Mouse (Mus musculus) forebrain, embryonic 10.5 days (tissue): ENCODE data around the gene Gm49510. TPM values are rescaled to one million over a fixed set of nuclear protein-coding genes. Genes with fewer than 3 reads are reported as not detected.

Source experiments
- DNase-seq: peaks from one replicate; pipeline ENCODE4 v3.0.0-alpha.2; 2017; ENCODE audit warnings: low spot score; ENCODE audit errors: extremely low spot score
- H3K27ac ChIP-seq: fragments of 300-500 bp; sonication (generic); 2 replicates; pipeline ENCODE4 v1.5.1; 2016; ENCODE audit warnings: mild to moderate bottlenecking
- H3K27me3 ChIP-seq: fragments of 300-500 bp; sonication (generic); 2 replicates; pipeline ENCODE4 v1.6.1; 2016; ENCODE audit warnings: mild to moderate bottlenecking; ENCODE audit not compliant: poor library complexity, severe bottlenecking
- H3K36me3 ChIP-seq: fragments of 300-500 bp; sonication (generic); replicated peaks from 2 replicates; pipeline ENCODE4 v1.6.1; 2016; ENCODE audit warnings: mild to moderate bottlenecking, moderate library complexity
- H3K4me1 ChIP-seq: fragments of 300-500 bp; sonication (generic); 2 replicates; pipeline ENCODE4 v1.6.1; 2016
- H3K4me3 ChIP-seq: fragments of 300-500 bp; sonication (generic); 2 replicates; pipeline ENCODE4 v1.5.1; 2016; ENCODE audit warnings: mild to moderate bottlenecking, moderate library complexity
- H3K9me3 ChIP-seq: fragments of 300-500 bp; sonication (generic); 2 replicates; pipeline ENCODE4 v1.6.1; 2016; ENCODE audit warnings: mild to moderate bottlenecking, moderate library complexity
- WGBS: fragments of 180-500 bp; shearing (Covaris S2); methylation state at CpG from one replicate; pipeline ENCODE4 v1.1.7; 2016; 5-methylcytosine and 5-hydroxymethylcytosine counted together
- polyA plus RNA-seq: library from polyadenylated mRNA; unstranded; fragments of >200 nt; fragmentation: Nextera tagmentation; extraction: Ambion mirVana; gene quantifications from 2 replicates; pipeline ENCODE4 v1.2.1, GENCODE M21; 2016

The Gm49510 gene
- polyA plus RNA-seq, 1 experiment from 2014 or later, result 0.35 TPM

DNA sequence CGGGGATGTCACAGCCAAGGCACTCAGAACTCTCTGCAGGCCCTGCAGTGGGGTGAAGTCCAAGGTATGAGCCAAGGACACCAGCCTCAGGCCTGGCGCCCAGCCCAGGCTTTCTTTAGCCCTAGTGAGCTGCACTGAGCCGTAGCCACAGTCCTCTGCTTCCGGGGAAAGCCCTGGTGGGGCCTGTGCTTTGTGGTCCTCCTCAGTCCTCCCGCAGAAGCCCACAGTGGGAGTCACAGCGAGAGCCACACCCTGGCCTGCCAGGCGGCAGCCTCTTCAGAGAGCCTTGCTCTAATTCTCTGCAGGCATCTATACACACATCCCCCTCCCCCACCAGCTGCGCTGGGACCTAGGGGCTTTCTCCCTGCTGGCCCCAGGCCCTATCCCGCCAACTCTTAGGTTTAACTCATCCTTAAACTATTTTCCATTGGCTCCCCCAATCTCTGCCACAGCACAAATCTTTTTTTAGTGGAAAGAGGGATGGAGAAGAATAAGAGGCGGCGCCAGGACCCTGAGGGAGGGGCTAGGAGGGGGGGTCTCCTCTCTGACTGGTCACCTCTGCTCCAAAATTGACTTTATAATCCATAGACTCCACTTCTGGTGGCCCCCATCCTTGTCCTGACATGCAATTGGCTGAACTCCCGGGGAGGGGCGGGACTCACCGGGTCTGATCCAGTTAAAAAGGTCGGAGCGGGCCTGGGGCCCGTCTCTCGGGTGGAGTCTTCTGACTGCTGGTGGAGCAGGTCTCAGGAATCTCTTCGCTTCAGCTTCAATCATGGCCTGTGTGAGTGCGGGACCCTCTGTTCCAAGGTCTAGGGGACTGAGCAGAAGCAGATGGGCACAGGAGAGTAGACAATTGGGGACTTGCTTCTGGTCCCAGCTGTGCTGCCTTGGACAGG is 26.8 kb downstream of the Gm49510 start, which contains the start of gene Lgals1:
Gene Lgals1, plus strand, starts transcription at position 705 of the 899 bp plus-strand sequence.
- peak within 1 kb of the TSS; percentile 79 for H3K27ac ChIP-seq
- H3K4me1 ChIP-seq, result peaks cover 56% of the 10 kb centered on the region
- WGBS, result 8% methylated on average over 20 of the region's 20 CpGs
- peaks cover 27% of the 10 kb centered on the region for H3K27me3 ChIP-seq
- peak within 1 kb of the TSS; percentile 51 for H3K4me3 ChIP-seq
- H3K9me3 ChIP-seq, result no peaks in the 10 kb centered on the region
- peaks cover 12% of the 10 kb centered on the region for H3K36me3 ChIP-seq
- DNase-seq, result peak; percentile 78

DNA sequence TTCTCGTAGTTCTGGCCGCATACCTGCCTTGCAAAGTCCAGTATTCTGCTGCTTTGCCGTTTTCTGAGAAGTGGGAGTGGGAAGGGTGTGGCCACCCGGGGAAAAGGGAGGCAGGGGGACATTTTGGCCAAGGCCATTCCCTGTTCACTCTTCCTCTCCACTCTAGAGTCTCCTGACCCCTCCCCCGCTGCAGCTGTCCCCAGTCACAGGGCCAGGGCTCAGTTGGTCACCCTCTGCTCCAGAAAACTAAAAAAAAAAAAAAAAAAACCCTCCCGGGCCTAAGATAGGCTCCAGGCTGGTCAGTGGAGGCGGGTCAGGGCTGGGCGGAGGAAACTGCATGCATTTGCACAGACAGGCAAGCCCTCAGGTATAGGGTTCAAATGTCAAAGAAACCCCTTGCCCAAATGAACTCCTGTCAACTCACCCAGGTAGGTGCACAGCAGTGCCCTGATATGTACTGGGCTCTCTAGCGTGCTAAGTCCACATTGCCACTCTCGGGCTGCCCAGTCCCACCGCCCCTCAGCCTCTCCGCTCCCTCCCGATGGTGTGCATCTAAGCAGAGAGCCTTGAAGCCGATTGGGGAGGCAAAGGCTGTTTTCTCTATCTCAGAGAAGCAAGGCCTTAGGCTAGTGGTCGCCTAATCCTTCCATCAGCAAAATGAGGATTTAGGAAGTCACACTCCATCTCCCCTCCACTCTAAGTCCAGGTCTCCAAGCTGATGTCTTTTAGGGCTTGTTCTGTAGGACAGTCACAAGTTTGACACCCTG is 27.7 kb downstream of the Gm49510 start:
- Histone ChIP-seq H3K27ac (peak overlapping the region; percentile 79), H3K4me1 (peaks cover 57% of the 10 kb centered on the region), H3K4me3 (peak overlapping the region; percentile 51), H3K9me3 (no peaks in the 10 kb centered on the region), H3K27me3 (peaks cover 27% of the 10 kb centered on the region), H3K36me3 (peaks cover 12% of the 10 kb centered on the region)
- DNase-seq, result no peak
- 20% methylated on average over 15 of the region's 15 CpGs for WGBS

DNA sequence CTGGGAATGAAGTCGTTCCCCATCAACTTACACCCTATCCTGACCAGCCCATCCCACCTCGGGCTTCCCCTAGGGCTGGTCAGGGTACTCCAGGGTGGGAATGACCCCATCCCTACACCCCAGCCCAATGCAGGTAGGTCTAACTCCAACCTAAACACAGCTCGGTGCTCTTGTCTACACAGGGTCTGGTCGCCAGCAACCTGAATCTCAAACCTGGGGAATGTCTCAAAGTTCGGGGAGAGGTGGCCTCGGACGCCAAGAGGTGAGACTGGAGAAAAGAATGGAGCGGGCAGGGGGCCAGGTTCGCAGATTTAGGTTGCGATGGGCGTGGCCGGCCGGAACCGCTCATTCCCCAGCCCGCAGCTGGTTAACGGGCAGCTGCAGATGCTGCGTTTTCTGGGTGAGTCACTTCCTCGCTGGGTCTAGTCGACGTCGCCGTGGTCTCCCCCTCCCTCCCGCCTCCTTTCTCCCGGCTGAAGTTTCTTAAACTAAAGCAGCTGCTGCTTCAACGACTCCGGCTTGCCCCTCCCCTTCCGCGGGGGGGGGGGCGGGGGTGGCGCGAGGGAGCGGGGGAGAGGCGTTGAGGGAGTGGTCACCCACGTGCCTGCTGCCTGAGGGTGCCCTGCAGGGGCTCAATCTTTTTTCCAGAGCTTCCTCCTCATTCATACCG is 28.5 kb downstream of the Gm49510 start:
- peak overlapping the region; percentile 51 for H3K4me3 ChIP-seq
- WGBS, result under 1% methylated on average over 35 of the region's 35 CpGs
- H3K36me3 ChIP-seq, result peaks cover 12% of the 10 kb centered on the region
- H3K27me3 ChIP-seq, result peaks cover 27% of the 10 kb centered on the region
- no peaks in the 10 kb centered on the region for H3K9me3 ChIP-seq
- peaks cover 57% of the 10 kb centered on the region for H3K4me1 ChIP-seq
- DNase-seq, result peak; percentile 76
- H3K27ac ChIP-seq, result peak overlapping the region; percentile 79

- Histone ChIP-seq H3K27me3 (peaks cover 27% of the 10 kb centered on the region), H3K36me3 (peaks cover 12% of the 10 kb centered on the region), H3K4me3 (peak overlapping the region; percentile 51), H3K4me1 (peaks cover 51% of the 10 kb centered on the region), H3K9me3 (no peaks in the 10 kb centered on the region), H3K27ac (peak overlapping the region; percentile 79)
- WGBS, result 51% methylated on average over 8 of the region's 8 CpGs
- DNase-seq, result no peak
Measured at GRCm38 (mm10) chr15:78928539-78928938, 29.1 kb downstream of the Gm49510 start.

- H3K4me3 ChIP-seq, result no peak overlapping the region
- WGBS, result 88% methylated on average over 6 of the region's 6 CpGs
Measured at GRCm38 (mm10) chr15:78930192-78930706, 30.8 kb downstream of the Gm49510 start.

DNA sequence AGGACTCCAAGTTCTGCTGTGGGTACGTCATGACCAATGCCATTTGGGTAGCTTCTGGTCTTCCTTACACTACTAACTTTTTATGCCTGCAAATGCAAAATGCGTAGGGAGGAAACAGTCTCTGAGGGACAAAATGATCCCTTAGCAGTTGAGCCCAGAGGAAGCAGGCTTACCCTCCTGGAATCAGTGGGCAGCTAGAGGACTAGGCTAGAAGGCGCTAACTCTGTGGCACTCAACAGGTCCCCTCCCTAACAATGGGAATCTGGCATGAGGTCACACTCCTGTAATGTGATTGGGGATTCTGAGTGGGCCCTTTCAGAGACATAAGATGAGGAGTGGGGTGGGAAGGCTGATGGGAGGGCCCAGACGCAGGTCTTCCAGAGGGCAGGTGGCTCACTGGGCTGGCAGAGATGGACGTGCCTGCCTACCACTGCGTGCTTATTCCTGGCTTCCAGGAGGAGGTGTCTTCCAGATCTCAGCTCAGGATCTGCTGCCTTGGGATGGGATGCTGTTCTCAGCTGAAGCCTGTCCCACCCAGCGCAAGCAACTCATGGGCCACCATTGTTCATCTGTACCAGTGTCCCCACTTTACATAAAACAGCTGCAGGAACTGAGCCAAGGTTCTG is 31.4 kb downstream of the Gm49510 start:
- Histone ChIP-seq H3K36me3 (peaks cover 12% of the 10 kb centered on the region), H3K9me3 (no peaks in the 10 kb centered on the region), H3K4me3 (no peak overlapping the region), H3K27ac (no peak overlapping the region), H3K27me3 (peaks cover 16% of the 10 kb centered on the region), H3K4me1 (peaks cover 44% of the 10 kb centered on the region)
- no peak for DNase-seq
- 91% methylated on average over 7 of the region's 7 CpGs for WGBS

More at GRCm38 (mm10) chr15:78930192-78930706, 30.8 kb downstream of the Gm49510 start:
- no peak overlapping the region for H3K27ac ChIP-seq
- DNase-seq, result no peak
- peaks cover 12% of the 10 kb centered on the region for H3K36me3 ChIP-seq
- peaks cover 44% of the 10 kb centered on the region for H3K4me1 ChIP-seq
- H3K27me3 ChIP-seq, result peaks cover 23% of the 10 kb centered on the region
- no peaks in the 10 kb centered on the region for H3K9me3 ChIP-seq

GRCm38 (mm10) chr15:78931577-78931976 is 32.1 kb downstream of the Gm49510 start:
- no peak for DNase-seq
- WGBS, result 35% methylated on average over 3 of the region's 3 CpGs
- no peak overlapping the region for H3K4me3 ChIP-seq
- peaks cover 44% of the 10 kb centered on the region for H3K4me1 ChIP-seq
- no peak overlapping the region for H3K27ac ChIP-seq
- H3K36me3 ChIP-seq, result peaks cover 16% of the 10 kb centered on the region
- no peaks in the 10 kb centered on the region for H3K9me3 ChIP-seq
- H3K27me3 ChIP-seq, result peaks cover 13% of the 10 kb centered on the region

- Histone ChIP-seq H3K4me1 (peaks cover 22% of the 10 kb centered on the region), H3K27me3 (no peaks in the 10 kb centered on the region), H3K9me3 (no peaks in the 10 kb centered on the region), H3K36me3 (peaks cover 41% of the 10 kb centered on the region), H3K4me3 (peak within 1 kb of the TSS; percentile 84), H3K27ac (peak within 1 kb of the TSS; percentile 92)
- under 1% methylated on average over 42 of the region's 42 CpGs for WGBS
- DNase-seq, result peak; percentile 89
Measured at GRCm38 (mm10) chr15:78934784-78935320, 35.4 kb downstream of the Gm49510 start, which contains the start of gene Nol12. Nol12 (plus strand) TSS chr15:78934933.

DNA sequence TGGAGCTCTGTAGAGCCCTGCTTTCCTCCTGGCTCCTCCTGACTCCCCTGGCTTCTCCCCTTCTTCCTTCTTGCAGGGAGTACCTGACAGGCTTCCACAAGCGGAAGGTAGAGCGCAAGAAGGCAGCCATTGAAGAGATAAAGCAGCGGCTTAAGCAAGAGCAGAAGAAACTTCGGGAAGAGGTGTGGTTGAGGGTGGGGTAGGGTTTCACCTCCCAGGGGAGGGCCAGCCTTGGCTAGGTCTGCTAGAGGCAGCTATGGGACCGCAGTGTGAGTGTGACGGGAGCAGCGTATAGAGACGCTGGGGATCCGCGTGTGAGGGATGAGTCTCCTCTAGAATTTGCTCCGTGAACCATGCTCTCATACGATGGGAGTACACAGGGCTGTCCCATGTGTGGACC is 36.9 kb downstream of the Gm49510 start:
- no peak for DNase-seq

DNA sequence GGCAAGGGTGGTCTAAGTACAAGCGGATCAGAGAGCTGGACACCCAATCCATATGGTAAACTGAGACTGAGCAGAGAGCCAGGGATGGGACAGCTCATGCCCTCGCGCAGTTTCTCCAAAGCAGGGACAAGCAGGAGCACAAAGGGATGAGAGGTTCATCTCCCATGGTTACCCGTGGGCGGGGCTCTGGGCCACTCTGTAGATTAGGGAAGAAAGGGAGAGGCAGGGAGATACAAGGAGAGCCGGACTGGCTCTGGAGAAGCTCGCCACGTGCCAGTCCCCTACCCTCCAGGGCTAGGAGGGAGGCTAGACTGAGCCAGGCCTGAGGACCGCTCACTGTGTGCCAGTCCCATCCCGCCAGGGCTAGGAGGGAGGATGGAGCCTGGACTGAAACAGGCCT is 37.8 kb downstream of the Gm49510 start:
- Histone ChIP-seq H3K36me3 (peaks cover 61% of the 10 kb centered on the region), H3K4me1 (peaks cover 20% of the 10 kb centered on the region), H3K27me3 (no peaks in the 10 kb centered on the region), H3K9me3 (no peaks in the 10 kb centered on the region), H3K27ac (no peak overlapping the region), H3K4me3 (peak overlapping the region; percentile 12; the same call in 1 of the 2 replicates)
- 87% methylated on average over 10 of the region's 10 CpGs for WGBS
- DNase-seq, result no peak

More for the DNA sequence above, 36.9 kb downstream of the Gm49510 start:
- Histone ChIP-seq H3K9me3 (no peaks in the 10 kb centered on the region), H3K27me3 (no peaks in the 10 kb centered on the region), H3K4me1 (peaks cover 19% of the 10 kb centered on the region), H3K36me3 (peaks cover 53% of the 10 kb centered on the region), H3K27ac (0 out of 2 replicates have a peak overlapping the region, but pooled peaks have one; percentile 92), H3K4me3 (peak overlapping the region; percentile 84)
- 94% methylated on average over 12 of the region's 12 CpGs for WGBS

GRCm38 (mm10) chr15:78937963-78938362 is 38.5 kb downstream of the Gm49510 start:
- Histone ChIP-seq H3K4me3 (no peak overlapping the region), H3K36me3 (peaks cover 61% of the 10 kb centered on the region), H3K27me3 (no peaks in the 10 kb centered on the region), H3K27ac (no peak overlapping the region), H3K4me1 (peaks cover 27% of the 10 kb centered on the region), H3K9me3 (no peaks in the 10 kb centered on the region)
- DNase-seq, result no peak
- WGBS, result 92% methylated on average over 2 of the region's 2 CpGs
